Mouse (Mus musculus): ENCODE measurements around the gene Ahnak2.

DNA sequence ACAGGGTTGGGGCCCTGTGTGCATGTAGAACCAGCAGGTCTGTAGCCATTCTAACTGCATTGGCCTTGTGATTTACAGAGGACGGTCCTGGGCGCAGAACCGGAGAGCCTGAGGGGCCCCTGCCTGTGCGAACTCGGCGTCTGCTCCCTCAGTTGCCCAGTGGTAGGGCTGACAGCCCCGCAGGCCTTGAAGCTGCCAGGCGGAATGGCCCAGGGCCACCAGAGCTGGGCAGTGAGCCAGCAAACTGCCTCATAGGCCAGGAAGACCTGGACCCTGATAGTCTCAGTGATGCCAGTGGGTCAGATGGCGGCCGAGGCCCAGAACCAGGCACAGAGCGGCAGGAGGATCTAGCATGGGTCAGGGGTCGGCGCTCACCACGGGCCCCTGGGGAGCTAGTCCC, 64.7 kb downstream of the Ahnak2 start:
- TF ChIP-seq CTCF (IDR thresholded peaks at IDR 0.05; ENCODE audit: extremely low read depth, insufficient read depth, low read length), result no peak
- no peak for TF ChIP-seq POLR2A (IDR thresholded peaks at IDR 0.05; ENCODE audit: extremely low read depth, insufficient read depth, low read length)

All from cortical plate, adult 2 months (tissue).